Mouse (Mus musculus): ENCODE results near the gene Sh2d2a.
"Not testable (repeated sequence)": the region's sequence is repeated elsewhere in the genome, so short reads cannot be mapped to it uniquely, and the experiment has no call there.

The Sh2d2a gene

DNA sequence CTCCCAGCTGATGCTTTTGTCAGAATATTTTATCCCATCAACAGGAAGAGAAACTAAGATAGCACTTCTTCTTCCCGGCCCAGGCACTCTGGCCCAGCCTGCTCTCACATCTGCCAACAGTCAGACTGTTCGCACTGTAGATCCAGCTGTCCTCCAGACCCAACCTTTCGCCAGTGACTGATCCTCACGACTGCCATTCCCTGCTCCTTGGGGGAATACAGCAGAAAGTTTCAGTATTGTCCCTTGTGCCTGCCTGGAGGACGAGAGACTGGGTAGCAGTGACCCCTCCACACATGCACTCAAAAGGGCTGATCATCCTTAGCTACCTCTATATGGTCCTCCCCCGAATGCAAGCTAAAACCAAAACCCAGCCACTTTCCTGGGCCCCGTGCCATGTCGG lies 9.4 kb downstream of the Sh2d2a start:
- no peak for DNase-seq (ENCODE audit: low spot score in 2 of 2)

GRCm38 (mm10) chr3:87857666-87858065 lies 11.1 kb downstream of the Sh2d2a start:
- no peak for DNase-seq (ENCODE audit: low spot score in 2 of 2)

GRCm38 (mm10) chr3:87859813-87860212 lies 13.3 kb downstream of the Sh2d2a start:
- peak in 1 of 2 experiments; percentile 58 for DNase-seq (ENCODE audit: low spot score in 2 of 2)

- not testable (repeated sequence) for DNase-seq (ENCODE audit: low spot score in 2 of 2)
Observed at GRCm38 (mm10) chr3:87864111-87864510, 17.6 kb downstream of the Sh2d2a start.

- no peak for DNase-seq (ENCODE audit: low spot score in 2 of 2)
Observed at GRCm38 (mm10) chr3:87877730-87878129, 31.2 kb downstream of the Sh2d2a start.

GRCm38 (mm10) chr3:87884291-87884690 lies 37.7 kb downstream of the Sh2d2a start:
- DNase-seq (ENCODE audit: low spot score in 2 of 2): no peak

GRCm38 (mm10) chr3:87884708-87885251 lies 38.2 kb downstream of the Sh2d2a start:
- DNase-seq (ENCODE audit: low spot score in 2 of 2): peak; percentile 30

DNA sequence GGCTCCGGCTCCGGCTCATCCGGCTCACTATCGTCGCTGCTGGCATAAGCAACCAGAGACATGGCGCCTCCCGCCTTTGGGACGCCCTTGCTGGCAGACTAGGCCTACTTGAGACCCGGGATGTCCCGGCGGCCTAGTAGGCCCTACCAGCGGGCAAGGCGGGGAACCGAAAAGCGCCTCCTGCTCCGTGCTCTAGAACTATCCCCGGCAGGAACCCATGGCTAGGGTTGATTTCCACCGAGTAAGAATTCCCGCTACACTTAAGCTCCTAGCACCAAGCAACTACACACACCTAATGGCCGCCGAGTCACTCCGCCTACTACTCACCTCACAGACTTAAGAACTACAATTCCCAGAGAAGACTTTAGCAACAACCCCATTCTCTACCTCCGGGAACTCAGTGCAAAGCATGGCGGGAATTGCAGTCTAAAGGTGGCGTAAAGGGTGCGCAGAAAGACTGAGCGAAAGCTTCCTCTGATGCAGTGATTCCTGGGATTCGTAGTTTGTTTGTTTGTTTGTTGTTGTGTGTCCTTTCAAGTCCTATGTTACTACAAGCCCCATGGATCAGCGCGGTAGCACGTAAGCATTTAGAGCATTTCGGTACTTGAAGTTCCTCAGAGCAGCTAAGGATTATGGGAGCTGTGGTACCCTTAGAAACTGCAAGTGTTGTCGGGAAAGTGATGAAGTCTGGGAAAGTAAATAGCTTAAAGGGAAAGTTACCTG lies 38.9 kb downstream of the Sh2d2a start, which contains the start of gene Prcc:
Gene Prcc (minus strand): TSS at position 328 of the 723 bp plus-strand sequence.
- DNase-seq (ENCODE audit: low spot score in 2 of 2): peak; percentile 59 to 82

GRCm38 (mm10) chr3:87886004-87886365 lies 39.4 kb downstream of the Sh2d2a start:
- DNase-seq (ENCODE audit: low spot score in 2 of 2): peak in 1 of 2 experiments; percentile 52

DNA sequence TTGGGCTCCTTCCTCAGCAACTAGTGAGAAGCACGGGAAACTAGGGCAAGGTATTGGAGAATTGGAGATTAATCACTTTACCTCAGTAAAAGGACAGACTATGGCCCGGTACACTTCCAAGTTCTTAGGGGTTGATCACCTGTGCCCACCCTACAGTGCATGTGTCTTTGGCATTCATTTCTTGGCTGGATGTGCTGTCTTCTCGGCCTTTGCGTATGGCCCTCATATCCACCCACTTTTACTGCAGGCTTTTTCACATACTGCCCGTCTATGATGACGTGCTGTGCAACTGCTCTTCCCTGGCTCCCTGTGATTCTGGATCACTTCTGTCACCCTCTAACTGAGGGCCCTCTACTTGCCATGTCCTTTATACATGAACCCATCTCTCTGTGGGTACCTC lies 39.9 kb downstream of the Sh2d2a start:
- DNase-seq (ENCODE audit: low spot score in 2 of 2): no peak

DNA sequence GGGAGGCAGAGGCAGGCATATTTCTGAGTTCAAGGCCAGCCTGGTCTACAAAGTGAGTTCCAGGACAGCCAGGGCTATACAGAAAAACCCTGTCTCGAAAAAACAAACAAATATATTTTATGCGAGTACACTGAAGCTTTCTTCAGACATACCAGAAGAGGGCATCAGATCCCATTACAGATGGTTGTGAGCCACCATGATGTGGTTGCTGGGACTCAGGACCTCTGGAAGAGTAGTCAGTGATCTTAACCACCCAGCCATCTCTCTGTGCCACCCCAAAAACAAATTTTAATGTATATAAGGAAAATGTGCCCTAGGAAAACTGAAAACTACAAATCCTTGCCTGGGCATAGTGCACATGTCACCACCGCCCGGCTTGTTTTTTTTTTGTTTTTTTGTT lies 40.8 kb downstream of the Sh2d2a start:
- DNase-seq (ENCODE audit: low spot score in 2 of 2): not testable (repeated sequence)

GRCm38 (mm10) chr3:87891481-87891880 lies 44.9 kb downstream of the Sh2d2a start:
- DNase-seq (ENCODE audit: low spot score in 2 of 2): no peak

- DNase-seq (ENCODE audit: low spot score in 2 of 2): no peak
Observed at GRCm38 (mm10) chr3:87893367-87893905, 46.9 kb downstream of the Sh2d2a start.

DNA sequence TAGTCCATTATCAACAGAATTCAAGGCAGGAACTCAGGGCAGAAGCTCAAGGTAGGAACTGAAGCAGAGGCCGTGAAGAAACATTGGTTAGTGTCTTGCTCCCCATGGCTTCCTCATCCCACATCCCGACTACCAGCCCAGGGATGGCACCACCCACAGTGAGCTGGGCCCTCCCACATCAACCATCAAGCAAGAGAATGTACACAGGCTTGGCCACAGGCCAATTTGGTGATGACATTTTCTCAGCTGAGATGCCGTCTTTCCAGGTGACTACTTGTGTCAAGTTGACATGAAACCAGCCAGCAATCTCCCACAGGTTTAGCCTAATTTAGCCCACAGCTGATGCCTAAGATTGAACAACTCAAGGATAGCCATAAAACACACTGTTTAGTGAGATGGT lies 52.7 kb downstream of the Sh2d2a start:
- no peak for DNase-seq (ENCODE audit: low spot score in 2 of 2)

DNA sequence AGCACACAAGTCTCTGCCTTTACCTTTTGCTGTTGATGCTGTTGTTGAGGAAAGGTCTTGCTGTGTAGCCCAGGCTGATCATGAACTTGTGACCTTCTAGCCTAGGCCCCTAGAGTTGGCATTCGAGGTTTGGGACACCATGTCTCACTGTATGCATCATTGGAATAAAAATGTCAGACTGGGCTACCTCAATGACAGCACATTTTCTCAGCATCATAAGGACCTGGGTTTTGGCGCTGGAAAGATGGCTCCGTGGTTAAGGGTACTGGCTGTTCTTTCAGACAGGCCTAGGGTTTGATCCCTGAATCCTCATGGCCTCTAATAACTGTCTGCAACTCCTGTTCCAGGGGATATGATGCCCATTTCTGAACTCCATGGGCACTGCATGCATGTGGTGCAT lies 53.2 kb downstream of the Sh2d2a start:
- DNase-seq (ENCODE audit: low spot score in 2 of 2): no peak

DNA sequence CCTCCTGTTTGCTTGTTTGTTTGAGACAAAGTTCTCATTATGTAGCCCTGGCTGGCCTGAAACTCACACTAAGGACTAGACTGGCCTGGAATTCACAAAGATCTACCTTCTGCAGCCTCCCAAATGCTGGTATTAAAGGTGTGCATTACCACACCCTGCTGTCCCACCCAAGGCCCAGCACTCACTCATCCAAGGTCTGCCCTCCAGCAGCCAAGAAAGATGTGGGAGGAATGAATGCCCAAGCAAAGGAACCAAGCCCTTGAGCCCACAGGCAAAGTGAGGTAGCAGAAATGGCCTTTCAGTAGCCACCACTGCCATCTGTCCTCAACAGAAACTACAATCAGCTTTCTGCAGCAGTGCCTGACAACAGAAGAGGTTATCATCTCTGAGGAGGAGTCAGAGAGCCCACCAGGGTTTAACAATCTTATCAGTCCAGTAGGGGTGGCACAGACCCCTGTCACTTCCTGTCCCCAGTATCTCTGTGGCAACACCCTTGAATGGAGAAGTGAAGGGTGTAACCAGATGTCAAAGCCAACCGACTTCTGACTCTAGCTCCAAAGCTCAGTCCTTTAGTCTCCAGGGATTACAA lies 54.6 kb downstream of the Sh2d2a start:
- DNase-seq (ENCODE audit: low spot score in 2 of 2): no peak

DNA sequence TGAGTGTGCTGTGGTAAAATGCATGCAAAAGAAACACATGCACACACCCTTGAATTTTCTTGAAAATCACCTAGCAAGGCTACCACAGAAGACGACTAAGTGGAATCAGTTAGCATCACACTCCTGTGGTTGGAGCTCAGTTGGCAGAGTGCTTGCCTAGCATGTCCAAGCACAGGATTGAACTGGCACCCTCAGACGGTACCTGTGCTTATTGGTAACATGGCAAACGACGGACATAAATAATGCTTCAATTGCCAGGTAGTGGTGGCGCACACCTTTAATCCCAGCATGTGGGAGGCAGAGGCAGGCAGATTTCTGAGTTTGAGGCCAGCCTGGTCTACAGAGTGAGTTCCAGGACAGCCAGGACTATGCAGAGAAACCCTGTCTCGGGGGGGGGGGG lies 55.4 kb downstream of the Sh2d2a start:
- not testable (repeated sequence) for DNase-seq (ENCODE audit: low spot score in 2 of 2)

- DNase-seq (ENCODE audit: low spot score in 2 of 2): no peak
Observed at GRCm38 (mm10) chr3:87903821-87904220, 57.3 kb downstream of the Sh2d2a start.
